Mouse (Mus musculus) cerebral cortex, adult 2 months (tissue): ENCODE results near the gene Tmem79.

ENCODE experiments used
- whole genome bisulfite sequencing: fragments of 180-500 bp; shearing (Covaris S2); methylation state at CpG from one replicate; pipeline ENCODE4 v1.1.7; 2018; 5-methylcytosine and 5-hydroxymethylcytosine counted together

Gene Tmem79

GRCm38 (mm10) chr3:88285565-88285895, 50.4 kb downstream of the Tmem79 start:
- WGBS: 85% methylated on average over 2 of the region's 2 CpGs

- WGBS: 96% methylated on average over 14 of the region's 14 CpGs
Measured at GRCm38 (mm10) chr3:88284815-88285564, 51.0 kb downstream of the Tmem79 start.

- 66% methylated on average over 11 of the region's 11 CpGs for WGBS
Measured at GRCm38 (mm10) chr3:88281141-88281916, 54.6 kb downstream of the Tmem79 start.

GRCm38 (mm10) chr3:88280035-88280434, 55.9 kb downstream of the Tmem79 start:
- 94% methylated on average over 2 of the region's 2 CpGs for WGBS
